Mouse (Mus musculus): ENCODE measurements at regions not wholly inside any gene's neighbourhood (a gene's known extent, or its start where the extent isn't known, plus 50 kb on each side); places are given as distances from the start of the nearest gene placed in this dataset.

DNA sequence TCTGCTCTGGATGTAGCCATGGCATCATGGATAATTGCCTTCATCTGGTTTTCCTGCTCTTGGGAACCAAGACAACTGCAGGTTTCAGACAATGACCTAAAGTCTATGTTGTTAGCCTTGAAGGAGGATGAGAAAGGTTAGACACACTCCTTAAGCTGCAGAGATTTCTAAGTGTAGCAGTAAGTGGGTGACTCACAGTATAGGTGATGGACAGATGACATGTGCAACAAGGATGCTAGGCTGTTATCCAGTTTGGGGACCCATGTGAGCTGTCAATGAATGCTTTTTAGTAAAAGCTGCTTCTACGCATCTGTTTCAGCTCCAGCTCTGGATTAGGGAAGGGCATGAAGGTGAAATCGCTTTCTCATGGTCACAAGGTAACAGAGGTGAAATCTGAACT, 1159.7 kb upstream of the A1bg start:
- TF ChIP-seq CTCF (IDR thresholded peaks at IDR 0.05; ENCODE audit: control insufficient read depth, insufficient read depth, insufficient replicate concordance, low read depth, low read length) (no peak), POLR2A (IDR thresholded peaks at IDR 0.05; ENCODE audit: control insufficient read depth, low read depth, low read length) (no peak)

All from testis, adult 2 months (tissue).